Mouse (Mus musculus) embryonic facial prominence, embryonic 13.5 days (tissue): ENCODE measurements around the gene Aldh3b3. TPM values are rescaled to one million over a fixed set of nuclear protein-coding genes. Genes with fewer than 3 reads are reported as not detected.
A peak's percentile ranks its signal among the peaks of the same experiment; 100 is the strongest.

Experiments
- ATAC-seq: fragments of 200-750 bp; cut with Nextera tagmentation; 2 replicates; pipeline ENCODE4 v1.8.0; 2017; ENCODE audit warnings: low read depth; ENCODE audit not compliant: insufficient number of reproducible peaks, insufficient read depth, low FRiP score, low TSS enrichment
- H3K27ac ChIP-seq: fragments of 300-500 bp; sonication (generic); 2 replicates; pipeline ENCODE4 v1.5.1; 2015; ENCODE audit warnings: moderate library complexity, mild to moderate bottlenecking, inconsistent platforms
- H3K27me3 ChIP-seq: fragments of 300-500 bp; sonication (generic); 2 replicates; pipeline ENCODE4 v1.6.1; 2015; ENCODE audit warnings: mild to moderate bottlenecking, inconsistent platforms
- H3K36me3 ChIP-seq: fragments of 300-500 bp; sonication (generic); 2 replicates; pipeline ENCODE4 v1.6.1; 2015; ENCODE audit warnings: mild to moderate bottlenecking, inconsistent platforms
- H3K4me1 ChIP-seq: fragments of 300-500 bp; sonication (generic); 2 replicates; pipeline ENCODE4 v1.6.1; 2015; ENCODE audit warnings: inconsistent platforms
- H3K4me2 ChIP-seq: fragments of 300-500 bp; sonication (generic); 2 replicates; pipeline ENCODE4 v1.6.1; 2015; ENCODE audit warnings: moderate library complexity, mild to moderate bottlenecking, inconsistent platforms
- H3K4me3 ChIP-seq: fragments of 300-500 bp; sonication (generic); 2 replicates; pipeline ENCODE4 v1.5.1; 2015; ENCODE audit warnings: mild to moderate bottlenecking, inconsistent platforms
- H3K9ac ChIP-seq: fragments of 300-500 bp; sonication (generic); 2 replicates; pipeline ENCODE4 v1.6.1; 2015; ENCODE audit warnings: mild to moderate bottlenecking, inconsistent platforms
- H3K9me3 ChIP-seq: fragments of 300-500 bp; sonication (generic); 2 replicates; pipeline ENCODE4 v1.6.1; 2016; ENCODE audit warnings: inconsistent platforms
- WGBS: fragments of 180-500 bp; shearing (Covaris S2); methylation state at CpG from one replicate; pipeline ENCODE4 v1.1.7; 2015; ENCODE audit warnings: mixed read lengths; 5-methylcytosine and 5-hydroxymethylcytosine counted together
- polyA plus RNA-seq: library from polyadenylated mRNA; unstranded; fragments of >200 nt; fragmentation: Nextera tagmentation; extraction: Ambion mirVana; gene quantifications from 2 replicates; pipeline ENCODE4 v1.2.1, GENCODE M21; 2015

The Aldh3b3 gene
- polyA plus RNA-seq, 1 experiment from 2014 or later = 0.24 TPM

GRCm38 (mm10) chr19:3980917-3981316 is 22.5 kb downstream of the Aldh3b3 start:
- H3K4me2 ChIP-seq = no peak overlapping the region
- H3K4me1 ChIP-seq = peaks cover 8% of the 10 kb centered on the region
- no peak overlapping the region for H3K9ac ChIP-seq
- whole genome bisulfite sequencing = 83% methylated on average over 9 of the region's 9 CpGs
- no peaks in the 10 kb centered on the region for H3K9me3 ChIP-seq
- no peaks in the 10 kb centered on the region for H3K27me3 ChIP-seq
- H3K36me3 ChIP-seq = no peaks in the 10 kb centered on the region
- H3K27ac ChIP-seq = no peak overlapping the region
- ATAC-seq = no peak
- H3K4me3 ChIP-seq = no peak overlapping the region

GRCm38 (mm10) chr19:3983527-3984200 is 25.2 kb downstream of the Aldh3b3 start:
- WGBS = 18% methylated on average over 9 of the region's 9 CpGs
- H3K36me3 ChIP-seq = no peaks in the 10 kb centered on the region
- H3K9ac ChIP-seq = no peak overlapping the region
- H3K4me1 ChIP-seq = peaks cover 19% of the 10 kb centered on the region
- ATAC-seq = no peak
- H3K4me3 ChIP-seq = no peak overlapping the region
- no peaks in the 10 kb centered on the region for H3K27me3 ChIP-seq
- H3K27ac ChIP-seq = no peak overlapping the region
- no peaks in the 10 kb centered on the region; the same call in 1 of the 2 replicates for H3K9me3 ChIP-seq
- H3K4me2 ChIP-seq = no peak overlapping the region

GRCm38 (mm10) chr19:3985261-3985681 is 26.8 kb downstream of the Aldh3b3 start:
- ATAC-seq = no peak
- WGBS = 48% methylated on average over 8 of the region's 8 CpGs
- no peaks in the 10 kb centered on the region for H3K36me3 ChIP-seq

GRCm38 (mm10) chr19:3986334-3986733 is 27.9 kb downstream of the Aldh3b3 start, which contains the start of gene Acy3:
TSS of gene Acy3 (plus strand) at chr19:3986570.
- Histone ChIP-seq H3K9ac (peak within 1 kb of the TSS; percentile 37; the same call in 1 of the 2 replicates), H3K4me1 (peaks cover 19% of the 10 kb centered on the region), H3K9me3 (no peaks in the 10 kb centered on the region; the same call in 1 of the 2 replicates), H3K27me3 (no peaks in the 10 kb centered on the region), H3K4me2 (peak within 1 kb of the TSS; percentile 29), H3K4me3 (no peak within 1 kb of the TSS), H3K27ac (no peak within 1 kb of the TSS), H3K36me3 (no peaks in the 10 kb centered on the region)
- no peak for ATAC-seq
- 11% methylated on average over 8 of the region's 8 CpGs for WGBS

More at GRCm38 (mm10) chr19:3985261-3985681, 26.8 kb downstream of the Aldh3b3 start:
- Histone ChIP-seq H3K4me1 (peaks cover 19% of the 10 kb centered on the region), H3K4me2 (no peak overlapping the region), H3K27me3 (no peaks in the 10 kb centered on the region), H3K27ac (no peak overlapping the region), H3K9me3 (no peaks in the 10 kb centered on the region; the same call in 1 of the 2 replicates), H3K9ac (no peak overlapping the region), H3K4me3 (no peak overlapping the region)

- WGBS = 88% methylated on average over 14 of the region's 14 CpGs
- Histone ChIP-seq H3K9ac (no peak overlapping the region), H3K9me3 (no peaks in the 10 kb centered on the region; the same call in 1 of the 2 replicates), H3K4me3 (no peak overlapping the region), H3K4me1 (peaks cover 19% of the 10 kb centered on the region), H3K27me3 (no peaks in the 10 kb centered on the region), H3K36me3 (no peaks in the 10 kb centered on the region), H3K27ac (no peak overlapping the region), H3K4me2 (no peak overlapping the region)
- no peak for ATAC-seq
These were observed 29.6 kb downstream of the Aldh3b3 start for GRCm38 (mm10) chr19:3988066-3988465.

- H3K27me3 ChIP-seq = no peaks in the 10 kb centered on the region
- H3K4me1 ChIP-seq = peaks cover 14% of the 10 kb centered on the region
- no peak for ATAC-seq
- no peaks in the 10 kb centered on the region for H3K36me3 ChIP-seq
- H3K9me3 ChIP-seq = no peaks in the 10 kb centered on the region; the same call in 1 of the 2 replicates
- no peak overlapping the region for H3K4me3 ChIP-seq
- H3K27ac ChIP-seq = no peak overlapping the region
- WGBS = 85% methylated on average over 4 of the region's 4 CpGs
- H3K4me2 ChIP-seq = no peak overlapping the region
- no peak overlapping the region for H3K9ac ChIP-seq
These were observed 30.3 kb downstream of the Aldh3b3 start for GRCm38 (mm10) chr19:3988750-3989149.

GRCm38 (mm10) chr19:3990804-3991203 is 32.4 kb downstream of the Aldh3b3 start:
- WGBS = 62% methylated on average over 6 of the region's 6 CpGs

GRCm38 (mm10) chr19:3991562-3991961 is 33.1 kb downstream of the Aldh3b3 start:
- WGBS = 95% methylated on average over 3 of the region's 3 CpGs
- H3K9ac ChIP-seq = no peak overlapping the region
- H3K36me3 ChIP-seq = no peaks in the 10 kb centered on the region
- no peak overlapping the region for H3K4me2 ChIP-seq
- H3K9me3 ChIP-seq = no peaks in the 10 kb centered on the region; the same call in 1 of the 2 replicates
- H3K4me1 ChIP-seq = peaks cover 8% of the 10 kb centered on the region
- no peak overlapping the region for H3K27ac ChIP-seq
- ATAC-seq = no peak
- H3K27me3 ChIP-seq = no peaks in the 10 kb centered on the region
- no peak overlapping the region for H3K4me3 ChIP-seq

More at GRCm38 (mm10) chr19:3990804-3991203, 32.4 kb downstream of the Aldh3b3 start:
- H3K9me3 ChIP-seq = no peaks in the 10 kb centered on the region; the same call in 1 of the 2 replicates
- H3K4me3 ChIP-seq = no peak overlapping the region
- H3K4me2 ChIP-seq = no peak overlapping the region
- peak overlapping the region; percentile 27; the same call in 1 of the 2 replicates for H3K9ac ChIP-seq
- peaks cover 12% of the 10 kb centered on the region for H3K4me1 ChIP-seq
- H3K27me3 ChIP-seq = no peaks in the 10 kb centered on the region
- H3K27ac ChIP-seq = no peak overlapping the region
- ATAC-seq = no peak
- H3K36me3 ChIP-seq = no peaks in the 10 kb centered on the region

- no peaks in the 10 kb centered on the region; the same call in 1 of the 2 replicates for H3K9me3 ChIP-seq
- H3K27ac ChIP-seq = no peak overlapping the region
- H3K36me3 ChIP-seq = no peaks in the 10 kb centered on the region
- 83% methylated on average over 3 of the region's 3 CpGs for WGBS
- no peaks in the 10 kb centered on the region for H3K27me3 ChIP-seq
- H3K4me3 ChIP-seq = no peak overlapping the region
- no peak for ATAC-seq
- H3K4me2 ChIP-seq = no peak overlapping the region
- peaks cover 4% of the 10 kb centered on the region; the same call in 1 of the 2 replicates for H3K4me1 ChIP-seq
- H3K9ac ChIP-seq = no peak overlapping the region
These were observed 33.5 kb downstream of the Aldh3b3 start for GRCm38 (mm10) chr19:3991966-3992365.

- H3K9me3 ChIP-seq = no peaks in the 10 kb centered on the region; the same call in 1 of the 2 replicates
- WGBS = 54% methylated on average over 5 of the region's 5 CpGs
- H3K9ac ChIP-seq = no peak within 1 kb of the TSS
- no peak within 1 kb of the TSS for H3K4me3 ChIP-seq
- H3K36me3 ChIP-seq = no peaks in the 10 kb centered on the region
- ATAC-seq = no peak
- 0 out of 2 replicates have a peak, but pooled peaks cover 3% of the 10 kb centered on the region for H3K4me1 ChIP-seq
- no peaks in the 10 kb centered on the region for H3K27me3 ChIP-seq
- no peak within 1 kb of the TSS for H3K27ac ChIP-seq
- H3K4me2 ChIP-seq = no peak within 1 kb of the TSS
These were observed 34.0 kb downstream of the Aldh3b3 start, which contains the start of gene Tbx10 for GRCm38 (mm10) chr19:3992416-3992815. TSS of gene Tbx10 (plus strand) at chr19:3992752.

GRCm38 (mm10) chr19:3994932-3995331 is 36.5 kb downstream of the Aldh3b3 start:
- WGBS = 70% methylated on average over 6 of the region's 6 CpGs
- Histone ChIP-seq H3K4me3 (no peak overlapping the region), H3K9me3 (no peaks in the 10 kb centered on the region)

GRCm38 (mm10) chr19:3995505-3995904 is 37.1 kb downstream of the Aldh3b3 start:
- Histone ChIP-seq H3K4me1 (peaks cover 10% of the 10 kb centered on the region), H3K9ac (no peak overlapping the region), H3K27me3 (no peaks in the 10 kb centered on the region), H3K27ac (no peak overlapping the region), H3K36me3 (no peaks in the 10 kb centered on the region), H3K4me2 (no peak overlapping the region), H3K9me3 (no peaks in the 10 kb centered on the region), H3K4me3 (no peak overlapping the region)
- WGBS = 81% methylated on average over 3 of the region's 3 CpGs
- no peak for ATAC-seq

More at GRCm38 (mm10) chr19:3994932-3995331, 36.5 kb downstream of the Aldh3b3 start:
- H3K9ac ChIP-seq = no peak overlapping the region
- ATAC-seq = no peak
- no peaks in the 10 kb centered on the region for H3K36me3 ChIP-seq
- H3K4me2 ChIP-seq = no peak overlapping the region
- peaks cover 10% of the 10 kb centered on the region for H3K4me1 ChIP-seq
- no peak overlapping the region for H3K27ac ChIP-seq
- no peaks in the 10 kb centered on the region for H3K27me3 ChIP-seq
